Mouse (Mus musculus): ENCODE measurements around the gene AC124108.1. TPM values are rescaled to one million over a fixed set of nuclear protein-coding genes. Genes with fewer than 3 reads are reported as not detected.

Gene AC124108.1
- polyA plus RNA-seq, 1 experiment from 2014 or later: 4.4 TPM

- peaks cover 57% of the 10 kb centered on the region for H3K4me1 ChIP-seq (ENCODE audit: control insufficient read depth, insufficient read depth, low read length)
- no peaks in the 10 kb centered on the region for H3K27me3 ChIP-seq (ENCODE audit: control insufficient read depth, insufficient read depth, low read length)
- no peak for ATAC-seq (ENCODE audit: low FRiP score, low TSS enrichment)
These were observed 19.7 kb downstream of the AC124108.1 start for GRCm38 (mm10) chr1:132210922-132211321.

DNA sequence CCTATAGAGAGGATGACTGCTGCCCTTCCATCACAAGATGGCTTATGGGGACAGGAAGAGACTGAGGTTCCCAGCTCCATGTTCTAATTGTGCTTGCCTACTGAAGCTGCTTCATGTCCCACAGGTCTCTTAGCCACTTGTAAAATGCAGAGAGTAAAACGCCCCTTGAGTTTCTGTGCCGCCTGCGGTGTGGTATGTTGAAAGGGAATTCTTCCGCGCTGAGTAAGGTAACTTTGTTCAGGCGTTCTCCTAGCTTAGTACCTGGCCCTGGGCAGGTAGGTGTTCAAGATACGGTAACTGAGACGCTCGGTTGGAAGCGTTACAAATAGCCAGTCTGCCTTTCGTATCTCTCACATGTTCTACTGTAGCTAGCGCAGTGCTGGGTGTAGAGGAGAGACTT is 20.4 kb downstream of the AC124108.1 start:
- no peak for ATAC-seq (ENCODE audit: low FRiP score, low TSS enrichment)
- H3K9me3 ChIP-seq (ENCODE audit: control insufficient read depth, low read length): no peaks in the 10 kb centered on the region
- H3K9ac ChIP-seq (replicated peaks; ENCODE audit: low read length): no peak overlapping the region
- no peak overlapping the region for H3K4me3 ChIP-seq (replicated peaks; ENCODE audit: low read depth, low read length)
- no peaks in the 10 kb centered on the region for H3K27me3 ChIP-seq (ENCODE audit: control insufficient read depth, insufficient read depth, low read length)
- no peaks in the 10 kb centered on the region for H3K36me3 ChIP-seq (ENCODE audit: control insufficient read depth, insufficient read depth, low read length)
- H3K27ac ChIP-seq (replicated peaks; ENCODE audit: low read depth, low read length): no peak overlapping the region
- DNase-seq: no peak
- H3K4me2 ChIP-seq (ENCODE audit: low read length): peak overlapping the region; percentile 41; the same call in 1 of the 2 replicates
- peaks cover 53% of the 10 kb centered on the region for H3K4me1 ChIP-seq (ENCODE audit: control insufficient read depth, insufficient read depth, low read length)
- WGBS: 42% methylated on average over 12 of the region's 12 CpGs

More at GRCm38 (mm10) chr1:132210922-132211321, 19.7 kb downstream of the AC124108.1 start:
- Histone ChIP-seq H3K36me3 (ENCODE audit: control insufficient read depth, insufficient read depth, low read length) (no peaks in the 10 kb centered on the region), H3K9ac (replicated peaks; ENCODE audit: low read length) (no peak overlapping the region), H3K4me2 (ENCODE audit: low read length) (no peak overlapping the region), H3K4me3 (replicated peaks; ENCODE audit: low read depth, low read length) (no peak overlapping the region), H3K27ac (replicated peaks; ENCODE audit: low read depth, low read length) (no peak overlapping the region), H3K9me3 (ENCODE audit: control insufficient read depth, low read length) (no peaks in the 10 kb centered on the region)
- DNase-seq: peak; percentile 75
- 17% methylated on average over 7 of the region's 7 CpGs for WGBS

- DNase-seq (peak; percentile 73), ATAC-seq (ENCODE audit: low FRiP score, low TSS enrichment) (no peak)
- peaks cover 49% of the 10 kb centered on the region for H3K4me1 ChIP-seq (ENCODE audit: control insufficient read depth, insufficient read depth, low read length)
- no peak overlapping the region for H3K4me3 ChIP-seq (replicated peaks; ENCODE audit: low read depth, low read length)
- H3K9ac ChIP-seq (replicated peaks; ENCODE audit: low read length): 0 out of 2 replicates have a peak overlapping the region, but pooled peaks have one; percentile 12
- 6% methylated on average over 20 of the region's 20 CpGs for WGBS
- H3K36me3 ChIP-seq (ENCODE audit: control insufficient read depth, insufficient read depth, low read length): no peaks in the 10 kb centered on the region
- H3K27me3 ChIP-seq (ENCODE audit: control insufficient read depth, insufficient read depth, low read length): no peaks in the 10 kb centered on the region
- H3K4me2 ChIP-seq (ENCODE audit: low read length): peak overlapping the region; percentile 41
- H3K9me3 ChIP-seq (ENCODE audit: control insufficient read depth, low read length): no peaks in the 10 kb centered on the region
- peak overlapping the region; percentile 61 for H3K27ac ChIP-seq (replicated peaks; ENCODE audit: low read depth, low read length)
These were observed 21.0 kb downstream of the AC124108.1 start for GRCm38 (mm10) chr1:132212218-132212617.

GRCm38 (mm10) chr1:132213076-132213475 is 21.8 kb downstream of the AC124108.1 start:
- Histone ChIP-seq H3K27ac (replicated peaks; ENCODE audit: low read depth, low read length) (peak overlapping the region; percentile 61), H3K9ac (replicated peaks; ENCODE audit: low read length) (no peak overlapping the region; the same call in 1 of the 2 replicates), H3K27me3 (ENCODE audit: control insufficient read depth, insufficient read depth, low read length) (no peaks in the 10 kb centered on the region), H3K36me3 (ENCODE audit: control insufficient read depth, insufficient read depth, low read length) (no peaks in the 10 kb centered on the region), H3K4me2 (ENCODE audit: low read length) (no peak overlapping the region), H3K4me1 (ENCODE audit: control insufficient read depth, insufficient read depth, low read length) (peaks cover 40% of the 10 kb centered on the region), H3K9me3 (ENCODE audit: control insufficient read depth, low read length) (no peaks in the 10 kb centered on the region), H3K4me3 (replicated peaks; ENCODE audit: low read depth, low read length) (no peak overlapping the region)
- DNase-seq (peak; percentile 59), ATAC-seq (ENCODE audit: low FRiP score, low TSS enrichment) (no peak)
- 16% methylated on average over 6 of the region's 6 CpGs for WGBS

- Histone ChIP-seq H3K9me3 (ENCODE audit: control insufficient read depth, low read length) (no peaks in the 10 kb centered on the region), H3K4me1 (ENCODE audit: control insufficient read depth, insufficient read depth, low read length) (peaks cover 28% of the 10 kb centered on the region), H3K4me2 (ENCODE audit: low read length) (no peak overlapping the region), H3K27ac (replicated peaks; ENCODE audit: low read depth, low read length) (no peak overlapping the region), H3K9ac (replicated peaks; ENCODE audit: low read length) (no peak overlapping the region), H3K27me3 (ENCODE audit: control insufficient read depth, insufficient read depth, low read length) (no peaks in the 10 kb centered on the region), H3K4me3 (replicated peaks; ENCODE audit: low read depth, low read length) (no peak overlapping the region), H3K36me3 (ENCODE audit: control insufficient read depth, insufficient read depth, low read length) (no peaks in the 10 kb centered on the region)
- ATAC-seq (ENCODE audit: low FRiP score, low TSS enrichment): no peak
- WGBS: 62% methylated on average over 3 of the region's 3 CpGs
- DNase-seq: no peak
These were observed 25.0 kb downstream of the AC124108.1 start for GRCm38 (mm10) chr1:132216276-132216675.

DNA sequence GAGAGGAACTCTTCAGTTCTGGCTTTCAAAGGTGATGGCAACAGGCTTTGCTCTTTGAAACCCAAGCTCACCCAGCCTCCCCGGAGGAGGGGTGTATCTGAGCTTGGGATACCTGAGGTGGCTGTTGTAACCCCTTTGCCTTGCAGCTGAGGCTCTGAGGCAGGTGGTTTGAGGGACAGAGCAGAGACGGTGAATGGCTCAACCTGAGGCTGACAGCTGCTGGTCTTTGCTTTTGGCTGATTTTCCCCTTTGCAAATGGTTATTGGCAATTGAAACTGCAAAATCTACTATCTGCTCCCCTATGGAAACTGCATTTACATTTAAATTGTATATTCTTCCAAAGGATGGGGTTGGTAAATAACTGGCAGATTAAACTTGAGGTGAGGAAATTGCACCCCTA is 30.4 kb downstream of the AC124108.1 start:
- WGBS: 25% methylated on average over 2 of the region's 2 CpGs

GRCm38 (mm10) chr1:132222166-132222565 is 30.9 kb downstream of the AC124108.1 start:
- Histone ChIP-seq H3K9me3 (ENCODE audit: control insufficient read depth, low read length) (no peaks in the 10 kb centered on the region), H3K4me2 (ENCODE audit: low read length) (peak overlapping the region; percentile 34), H3K36me3 (ENCODE audit: control insufficient read depth, insufficient read depth, low read length) (no peaks in the 10 kb centered on the region), H3K27ac (replicated peaks; ENCODE audit: low read depth, low read length) (peak overlapping the region; percentile 80), H3K27me3 (ENCODE audit: control insufficient read depth, insufficient read depth, low read length) (no peaks in the 10 kb centered on the region), H3K9ac (replicated peaks; ENCODE audit: low read length) (no peak overlapping the region; the same call in 1 of the 2 replicates), H3K4me3 (replicated peaks; ENCODE audit: low read depth, low read length) (no peak overlapping the region), H3K4me1 (ENCODE audit: control insufficient read depth, insufficient read depth, low read length) (peaks cover 26% of the 10 kb centered on the region)
- DNase-seq (peak; percentile 83), ATAC-seq (ENCODE audit: low FRiP score, low TSS enrichment) (peak; percentile 76)
- WGBS: 2% methylated on average over 6 of the region's 6 CpGs

More for the DNA sequence above, 30.4 kb downstream of the AC124108.1 start:
- ATAC-seq (ENCODE audit: low FRiP score, low TSS enrichment) (no peak), DNase-seq (peak; percentile 49)
- H3K27ac ChIP-seq (replicated peaks; ENCODE audit: low read depth, low read length): peak overlapping the region; percentile 80
- H3K4me1 ChIP-seq (ENCODE audit: control insufficient read depth, insufficient read depth, low read length): peaks cover 26% of the 10 kb centered on the region
- H3K4me2 ChIP-seq (ENCODE audit: low read length): no peak overlapping the region
- H3K4me3 ChIP-seq (replicated peaks; ENCODE audit: low read depth, low read length): no peak overlapping the region
- no peaks in the 10 kb centered on the region for H3K27me3 ChIP-seq (ENCODE audit: control insufficient read depth, insufficient read depth, low read length)
- H3K36me3 ChIP-seq (ENCODE audit: control insufficient read depth, insufficient read depth, low read length): no peaks in the 10 kb centered on the region
- H3K9ac ChIP-seq (replicated peaks; ENCODE audit: low read length): no peak overlapping the region
- H3K9me3 ChIP-seq (ENCODE audit: control insufficient read depth, low read length): no peaks in the 10 kb centered on the region

DNA sequence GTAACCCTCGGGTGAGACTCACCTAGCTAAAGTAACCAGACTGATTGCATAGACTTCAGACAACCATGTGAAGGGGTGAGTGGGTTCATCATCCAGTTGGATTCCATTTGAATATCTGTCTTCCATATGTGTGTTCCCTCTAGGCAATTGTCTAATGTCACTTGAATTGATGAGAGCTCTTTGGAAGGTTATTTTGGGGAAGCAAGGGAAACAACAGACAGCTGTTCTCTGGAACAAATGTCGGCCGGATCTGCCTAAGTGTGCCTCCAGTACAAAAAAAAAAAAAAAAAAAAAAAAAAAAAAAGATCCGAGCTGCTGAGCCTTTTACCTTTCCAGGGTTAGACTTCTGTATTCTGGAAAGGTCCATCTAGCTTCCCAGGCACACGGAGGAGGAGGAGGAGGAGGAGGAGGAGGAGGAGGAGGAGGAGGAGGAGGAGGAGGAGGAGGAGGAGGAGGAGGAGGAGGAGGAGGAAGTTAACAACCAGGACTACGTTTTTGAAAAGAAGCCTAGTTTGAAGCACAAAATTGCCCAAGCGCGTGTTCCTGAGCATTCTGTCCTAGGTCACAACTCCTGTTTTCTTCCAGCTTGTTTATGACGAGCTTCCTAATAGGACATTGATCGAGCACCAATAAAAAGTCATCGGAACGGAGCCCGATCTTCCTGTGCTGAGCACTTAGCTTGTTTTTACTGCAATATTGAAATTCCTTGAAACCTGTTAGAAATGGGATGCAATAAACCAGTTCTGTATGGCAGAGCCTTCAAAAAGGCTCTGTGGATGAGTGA is 35.2 kb downstream of the AC124108.1 start:
- Histone ChIP-seq H3K4me2 (ENCODE audit: low read length) (no peak overlapping the region), H3K4me1 (ENCODE audit: control insufficient read depth, insufficient read depth, low read length) (peaks cover 16% of the 10 kb centered on the region), H3K9me3 (ENCODE audit: control insufficient read depth, low read length) (no peaks in the 10 kb centered on the region), H3K27me3 (ENCODE audit: control insufficient read depth, insufficient read depth, low read length) (no peaks in the 10 kb centered on the region), H3K36me3 (ENCODE audit: control insufficient read depth, insufficient read depth, low read length) (peaks cover 2% of the 10 kb centered on the region; the same call in 1 of the 2 replicates), H3K27ac (replicated peaks; ENCODE audit: low read depth, low read length) (no peak overlapping the region), H3K9ac (replicated peaks; ENCODE audit: low read length) (no peak overlapping the region), H3K4me3 (replicated peaks; ENCODE audit: low read depth, low read length) (no peak overlapping the region)
- WGBS: 78% methylated on average over 13 of the region's 13 CpGs
- DNase-seq (no peak), ATAC-seq (ENCODE audit: low FRiP score, low TSS enrichment) (no peak)

DNA sequence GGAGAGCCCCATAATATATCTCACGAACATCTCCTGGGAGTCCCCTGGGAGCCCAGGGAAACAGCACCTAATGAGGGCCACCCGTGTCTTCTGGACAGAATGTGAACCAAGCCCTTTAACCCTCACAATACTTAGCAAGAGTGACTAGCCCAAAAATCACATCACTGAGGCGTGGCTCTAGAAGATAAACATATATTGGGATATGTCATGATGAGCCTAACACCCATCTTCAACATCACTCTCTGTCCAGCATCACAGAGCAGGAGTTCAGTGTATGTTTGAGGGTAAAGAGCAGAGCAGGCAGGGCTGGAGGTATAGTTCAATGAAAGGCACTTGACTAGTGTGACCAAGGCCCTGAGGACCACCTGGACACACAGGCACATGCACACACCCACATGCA is 38.4 kb downstream of the AC124108.1 start, which contains the start of gene Gm10188:
Gene Gm10188, minus strand, starts transcription at position 101 of the 400 bp plus-strand sequence.
- H3K9ac ChIP-seq (replicated peaks; ENCODE audit: low read length): no peak within 1 kb of the TSS
- peaks cover 2% of the 10 kb centered on the region; the same call in 1 of the 2 replicates for H3K36me3 ChIP-seq (ENCODE audit: control insufficient read depth, insufficient read depth, low read length)
- no peaks in the 10 kb centered on the region for H3K9me3 ChIP-seq (ENCODE audit: control insufficient read depth, low read length)
- no peak within 1 kb of the TSS for H3K27ac ChIP-seq (replicated peaks; ENCODE audit: low read depth, low read length)
- H3K4me3 ChIP-seq (replicated peaks; ENCODE audit: low read depth, low read length): no peak within 1 kb of the TSS
- H3K27me3 ChIP-seq (ENCODE audit: control insufficient read depth, insufficient read depth, low read length): no peaks in the 10 kb centered on the region
- WGBS: 89% methylated on average over 3 of the region's 3 CpGs
- no peak within 1 kb of the TSS for H3K4me2 ChIP-seq (ENCODE audit: low read length)
- H3K4me1 ChIP-seq (ENCODE audit: control insufficient read depth, insufficient read depth, low read length): no peaks in the 10 kb centered on the region
- no peak for ATAC-seq (ENCODE audit: low FRiP score, low TSS enrichment)
- DNase-seq: no peak
